Mouse (Mus musculus): Measurements from ENCODE around the gene Olfr1062. TPM values are rescaled to one million over a fixed set of nuclear protein-coding genes. Genes with fewer than 3 reads are reported as not detected.
"Not testable (repeated sequence)": the region's sequence is repeated elsewhere in the genome, so short reads cannot be mapped to it uniquely, and the experiment has no call there.

Gene Olfr1062
- not detected for total RNA-seq (2021)

GRCm38 (mm10) chr2:86426649-86427048 lies at the start of gene Olfr1062:
TSS of gene Olfr1062 (minus strand) at chr2:86426749.
- intact Hi-C loops (cut with DNase I); DNase-seq (ENCODE audit: low spot score in 2 of 2): not testable (repeated sequence)

DNA sequence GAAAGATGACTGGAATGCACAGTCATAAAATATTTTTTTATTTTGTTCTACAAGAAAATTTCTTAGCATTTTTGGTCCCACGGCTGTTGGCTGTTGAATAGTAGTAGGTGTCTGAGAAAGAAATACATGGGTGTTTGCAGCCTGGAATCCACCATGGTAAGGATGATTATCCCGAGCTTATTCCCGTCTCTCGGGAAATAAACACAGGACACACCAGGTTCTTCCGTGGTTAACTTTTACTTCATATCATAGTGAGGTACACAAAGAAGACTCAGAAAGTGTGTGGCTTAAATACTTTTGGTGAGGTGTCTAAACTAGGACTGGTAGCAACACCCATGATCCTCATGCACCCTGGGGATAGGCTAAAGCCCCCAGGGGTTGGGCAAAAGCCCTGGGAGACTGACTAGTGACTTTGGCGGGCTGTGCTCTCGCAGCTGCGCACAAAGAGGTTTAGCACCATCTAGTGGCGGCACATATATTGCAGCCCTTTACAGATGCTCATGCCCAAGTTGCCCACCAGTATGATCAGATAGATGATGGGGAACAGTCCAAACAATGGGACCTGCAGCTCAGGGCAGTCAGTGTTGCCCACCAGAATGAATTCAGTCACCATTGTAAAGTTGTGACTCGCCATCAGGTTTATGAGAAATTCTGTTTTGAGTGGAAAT lies 38.0 kb upstream of the Olfr1062 start:
- intact Hi-C loops (cut with DNase I) = loop anchor here (2.0 kb wide), 2 partner anchors 740 to 1342 kb away; no protein-coding TSS in a partner anchor

GRCm38 (mm10) chr2:86460434-86460833 lies 33.9 kb upstream of the Olfr1062 start:
- intact Hi-C loops (cut with DNase I) = no loop called here
- no peak for DNase-seq (ENCODE audit: low spot score in 2 of 2)

More for the DNA sequence above, 38.0 kb upstream of the Olfr1062 start:
- DNase-seq (ENCODE audit: low spot score in 2 of 2) = peak; percentile 35 to 56

GRCm38 (mm10) chr2:86456169-86456568 lies 29.6 kb upstream of the Olfr1062 start, which contains the start of gene Olfr1066:
TSS of gene Olfr1066 (minus strand) at chr2:86456269.
- intact Hi-C loops (cut with DNase I) = no loop called here
- DNase-seq (ENCODE audit: low spot score in 2 of 2) = no peak

DNA sequence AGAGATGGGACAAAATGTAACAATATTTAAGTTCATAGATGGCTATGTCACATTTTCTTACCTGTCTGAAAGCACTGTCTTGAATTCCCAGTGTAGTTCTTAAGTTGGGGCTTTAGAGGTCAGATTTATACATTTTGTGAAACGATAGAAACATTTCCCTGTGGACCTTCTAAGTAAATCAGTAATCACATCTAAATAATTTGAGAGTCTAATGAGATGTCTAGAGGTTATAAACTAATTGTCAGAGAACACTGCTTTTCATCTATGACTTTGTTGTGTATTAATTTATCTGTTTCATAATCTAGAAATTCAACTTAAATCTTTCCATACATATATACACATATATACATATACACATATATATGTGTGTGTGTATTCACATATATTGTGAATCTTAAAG lies 23.9 kb upstream of the Olfr1062 start, which contains the start of gene Olfr1065:
Gene Olfr1065 (minus strand): TSS at position 101 of the 400 bp plus-strand sequence.
- DNase-seq (ENCODE audit: low spot score in 2 of 2); intact Hi-C loops (cut with DNase I): not testable (repeated sequence)

- intact Hi-C loops (cut with DNase I); DNase-seq (ENCODE audit: low spot score in 2 of 2): not testable (repeated sequence)
Measured at GRCm38 (mm10) chr2:86442101-86442500, 15.6 kb upstream of the Olfr1062 start.

- DNase-seq (ENCODE audit: low spot score in 2 of 2); intact Hi-C loops (cut with DNase I): not testable (repeated sequence)
Measured at GRCm38 (mm10) chr2:86428511-86428910, 2.0 kb upstream of the Olfr1062 start.

- intact Hi-C loops (cut with DNase I) = no loop called here
- DNase-seq (ENCODE audit: low spot score in 2 of 2) = no peak
Measured at GRCm38 (mm10) chr2:86413950-86414349, 12.6 kb downstream of the Olfr1062 start, which contains the start of gene Olfr1061. TSS of gene Olfr1061 (minus strand) at chr2:86414050.

GRCm38 (mm10) chr2:86395114-86395513 lies 31.4 kb downstream of the Olfr1062 start:
- DNase-seq (ENCODE audit: low spot score in 2 of 2) = no peak
- intact Hi-C loops (cut with DNase I) = no loop called here

- intact Hi-C loops (cut with DNase I); DNase-seq (ENCODE audit: low spot score in 2 of 2): not testable (repeated sequence)
Measured at GRCm38 (mm10) chr2:86388461-86388860, 38.1 kb downstream of the Olfr1062 start, which contains the start of gene Olfr1058. TSS of gene Olfr1058 (minus strand) at chr2:86388561.

DNA sequence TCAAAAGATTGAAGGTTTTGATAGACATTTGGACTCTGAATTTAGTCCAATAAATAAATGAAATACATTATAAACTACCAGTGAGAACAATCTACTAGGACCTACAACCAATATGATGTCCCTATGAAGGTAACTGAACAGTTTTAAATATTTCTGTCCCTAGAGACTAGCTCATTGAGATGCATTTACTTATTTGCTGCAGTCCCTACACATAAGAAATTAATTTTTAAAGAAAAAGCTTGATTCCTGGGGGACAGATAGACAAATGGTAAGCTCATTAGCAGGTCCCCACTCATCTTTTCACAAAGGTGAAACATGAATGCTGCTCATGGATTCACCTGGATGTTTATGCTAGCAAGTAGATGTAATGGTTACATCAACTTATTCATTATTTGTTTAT lies 48.3 kb downstream of the Olfr1062 start, which contains the start of gene Olfr1057:
Gene Olfr1057 (minus strand): TSS at position 101 of the 400 bp plus-strand sequence.
- no peak for DNase-seq (ENCODE audit: low spot score in 2 of 2)
- intact Hi-C loops (cut with DNase I) = no loop called here

Other genes with a start within 250 kb of the Olfr1062 start
- not detected for gene Olfr1044, start 248.9 kb downstream of the Olfr1062 start, total RNA-seq (2021)
- not detected for gene Olfr52, start 241.1 kb downstream of the Olfr1062 start, total RNA-seq (2021)
- gene Olfr1045, start 223.7 kb downstream of the Olfr1062 start, total RNA-seq (2021) = not detected
- not detected for gene Olfr1046, start 207.4 kb downstream of the Olfr1062 start, total RNA-seq (2021)
- gene Olfr1047, start 195.3 kb downstream of the Olfr1062 start, total RNA-seq (2021) = not detected
- not detected for gene Olfr1048, start 186.5 kb downstream of the Olfr1062 start, total RNA-seq (2021)
- not detected for gene Olfr1049, start 168.4 kb downstream of the Olfr1062 start, total RNA-seq (2021)
- not detected for gene Olfr1051, start 147.7 kb downstream of the Olfr1062 start, total RNA-seq (2021)
- gene Olfr1052, start 134.3 kb downstream of the Olfr1062 start, total RNA-seq (2021) = not detected
- gene Olfr1053, start 111.5 kb downstream of the Olfr1062 start, total RNA-seq (2021) = not detected
- gene Olfr1054, start 91.3 kb downstream of the Olfr1062 start, total RNA-seq (2021) = not detected
- gene Olfr1055, start 76.5 kb downstream of the Olfr1062 start, total RNA-seq (2021) = not detected
- gene Olfr1056, start 64.3 kb downstream of the Olfr1062 start, total RNA-seq (2021) = not detected
- gene Olfr1057, start 48.4 kb downstream of the Olfr1062 start, total RNA-seq (2021) = not detected
- gene Olfr1058, start 38.2 kb downstream of the Olfr1062 start, total RNA-seq (2021) = not detected
- gene Olfr1061, start 12.7 kb downstream of the Olfr1062 start, total RNA-seq (2021) = not detected
- not detected for gene Olfr1065, start 23.8 kb upstream of the Olfr1062 start, total RNA-seq (2021)
- gene Olfr1066, start 29.5 kb upstream of the Olfr1062 start, total RNA-seq (2021) = not detected
- not detected for gene Olfr228, start 60.6 kb upstream of the Olfr1062 start, total RNA-seq (2021)
- not detected for gene Olfr1076, start 81.7 kb upstream of the Olfr1062 start, total RNA-seq (2021)
- not detected for gene Olfr1079, start 115.7 kb upstream of the Olfr1062 start, total RNA-seq (2021)
- gene Olfr1080, start 131.5 kb upstream of the Olfr1062 start, total RNA-seq (2021) = not detected
- gene Olfr1082, start 172.2 kb upstream of the Olfr1062 start, total RNA-seq (2021) = not detected
- not detected for gene Olfr1084, start 213.0 kb upstream of the Olfr1062 start, total RNA-seq (2021)
- not detected for gene Olfr1085, start 235.3 kb upstream of the Olfr1062 start, total RNA-seq (2021)